Mouse (Mus musculus): ENCODE results near the gene Chd4. TPM values are rescaled to one million over a fixed set of nuclear protein-coding genes. Genes with fewer than 3 reads are reported as not detected.
A peak's percentile ranks its signal among the peaks of the same experiment; 100 is the strongest.

The Chd4 gene
- total and polyA plus RNA-seq, 3 experiments, result 93.0 to 232 (median 173) TPM

- no peak for TF ChIP-seq POLR2AphosphoS2 (IDR thresholded peaks at IDR 0.05; ENCODE audit: low read length)
- TF ChIP-seq ZKSCAN1 (IDR thresholded peaks at IDR 0.05; ENCODE audit: low read depth, low read length), result no peak
- TF ChIP-seq POLR2A (IDR thresholded peaks at IDR 0.05; ENCODE audit: control insufficient read depth in 1 of 2, insufficient read depth in 1 of 2, low read depth in 1 of 2, low read length in 2 of 2, poor library complexity in 1 of 2), result no peak
- TF ChIP-seq RAD21 (IDR thresholded peaks at IDR 0.05; ENCODE audit: low read depth, low read length), result no peak
These were observed 64.2 kb downstream of the Chd4 start (continued) for GRCm38 (mm10) chr6:125159773-125160557.

GRCm38 (mm10) chr6:125160558-125160853, 64.7 kb downstream of the Chd4 start:
- peaks cover 45% of the 10 kb centered on the region for H3K79me2 ChIP-seq (ENCODE audit: control insufficient read depth, insufficient read depth, low read length, poor library complexity)
- peaks cover 0 to 42% of the 10 kb centered on the region in 2 experiments; a peak in 3 of 4 replicates for H3K36me3 ChIP-seq (ENCODE audit: control insufficient read depth in 1 of 2, insufficient read depth in 2 of 2, low read length in 2 of 2)
- peak overlapping the region in 1 of 2 experiments; percentile 7; a peak in 1 of 4 replicates for H3K4me3 ChIP-seq (ENCODE audit: control insufficient read depth in 1 of 2, insufficient read depth in 1 of 2, low read depth in 2 of 2, low read length in 2 of 2)
- peak; percentile 18; the same call in 1 of the 2 replicates for TF ChIP-seq MXI1 (IDR thresholded peaks at IDR 0.05; ENCODE audit: low read depth, low read length)
- no peak for TF ChIP-seq MAX (IDR thresholded peaks at IDR 0.05; ENCODE audit: low read length)
- no peak for TF ChIP-seq GABPA (IDR thresholded peaks at IDR 0.05; ENCODE audit: low read depth, low read length)
- TF ChIP-seq NELFE (IDR thresholded peaks at IDR 0.05; ENCODE audit: low read depth, low read length), result peak; percentile 29; the same call in 1 of the 2 replicates
- no peak for TF ChIP-seq TCF12 (IDR thresholded peaks at IDR 0.05; ENCODE audit: low read depth, low read length)
- 0 out of 2 replicates have a peak, but pooled peaks have one; percentile 0 for TF ChIP-seq ETS1 (IDR thresholded peaks at IDR 0.05; ENCODE audit: low read depth, low read length)
- peak overlapping the region; percentile 51 for H3K9ac ChIP-seq (ENCODE audit: control insufficient read depth, low read depth, low read length, poor library complexity, severe bottlenecking)
- H3K9me3 ChIP-seq (replicated peaks; ENCODE audit: insufficient read depth, low read length), result no peaks in the 10 kb centered on the region
- no peak for DNase-seq (ENCODE audit: low read depth, low spot score)
- peak overlapping the region; percentile 87 for H3K27ac ChIP-seq (ENCODE audit: control insufficient read depth, low read depth, low read length)
- H3K4me1 ChIP-seq (ENCODE audit: control insufficient read depth in 1 of 2, insufficient read depth in 2 of 2, low read length in 2 of 2), result peaks cover 0 to 49% of the 10 kb centered on the region in 2 experiments
- H3K27me3 ChIP-seq (ENCODE audit: control insufficient read depth in 1 of 2, insufficient read depth in 2 of 2, low read length in 2 of 2), result no peaks in the 10 kb centered on the region

GRCm38 (mm10) chr6:125160854-125161760, 65.3 kb downstream of the Chd4 start:
- peak overlapping the region in 1 of 2 experiments; percentile 7; a peak in 1 of 4 replicates for H3K4me3 ChIP-seq (ENCODE audit: control insufficient read depth in 1 of 2, insufficient read depth in 1 of 2, low read depth in 2 of 2, low read length in 2 of 2)
- peak overlapping the region; percentile 87 for H3K27ac ChIP-seq (ENCODE audit: control insufficient read depth, low read depth, low read length)
- H3K4me1 ChIP-seq (ENCODE audit: control insufficient read depth in 1 of 2, insufficient read depth in 2 of 2, low read length in 2 of 2), result peaks cover 0 to 43% of the 10 kb centered on the region in 2 experiments; a peak in 3 of 4 replicates
- peak; percentile 92 for DNase-seq (ENCODE audit: low read depth, low spot score)
- H3K9me3 ChIP-seq (replicated peaks; ENCODE audit: insufficient read depth, low read length), result no peaks in the 10 kb centered on the region
- H3K79me2 ChIP-seq (ENCODE audit: control insufficient read depth, insufficient read depth, low read length, poor library complexity), result peaks cover 40% of the 10 kb centered on the region
- peak overlapping the region; percentile 51 for H3K9ac ChIP-seq (ENCODE audit: control insufficient read depth, low read depth, low read length, poor library complexity, severe bottlenecking)
- no peaks in the 10 kb centered on the region for H3K27me3 ChIP-seq (ENCODE audit: control insufficient read depth in 1 of 2, insufficient read depth in 2 of 2, low read length in 2 of 2)
- peaks cover 0 to 36% of the 10 kb centered on the region in 2 experiments; a peak in 3 of 4 replicates for H3K36me3 ChIP-seq (ENCODE audit: control insufficient read depth in 1 of 2, insufficient read depth in 2 of 2, low read length in 2 of 2)
- no peak for TF ChIP-seq USF2 (IDR thresholded peaks at IDR 0.05; ENCODE audit: borderline replicate concordance in 1 of 2, insufficient read depth in 1 of 2, low read depth in 1 of 2, low read length in 2 of 2)
- TF ChIP-seq MAZ (IDR thresholded peaks at IDR 0.05; ENCODE audit: low read depth, low read length), result no peak
- TF ChIP-seq MYC (IDR thresholded peaks at IDR 0.05; ENCODE audit: low read depth, low read length), result peak; percentile 46; the same call in 1 of the 2 replicates
- TF ChIP-seq POLR2A (IDR thresholded peaks at IDR 0.05; ENCODE audit: control insufficient read depth in 1 of 2, insufficient read depth in 1 of 2, low read depth in 1 of 2, low read length in 2 of 2, poor library complexity in 1 of 2), result peak in 1 of 2 experiments; percentile 81; a peak in 1 of 4 replicates
- TF ChIP-seq SIN3A (IDR thresholded peaks at IDR 0.05; ENCODE audit: low read length), result peak; percentile 90
- TF ChIP-seq ZKSCAN1 (IDR thresholded peaks at IDR 0.05; ENCODE audit: low read depth, low read length), result 0 out of 2 replicates have a peak, but pooled peaks have one; percentile 40
- peak; percentile 43; the same call in 1 of the 2 replicates for TF ChIP-seq NELFE (IDR thresholded peaks at IDR 0.05; ENCODE audit: low read depth, low read length)
- TF ChIP-seq ZC3H11A (IDR thresholded peaks at IDR 0.05; ENCODE audit: low read depth, low read length), result no peak
- peak; percentile 31; the same call in 1 of the 2 replicates for TF ChIP-seq POLR2AphosphoS5 (IDR thresholded peaks at IDR 0.05; ENCODE audit: borderline replicate concordance, low read depth, low read length)
- TF ChIP-seq ETS1 (IDR thresholded peaks at IDR 0.05; ENCODE audit: low read depth, low read length), result peak; percentile 91
- TF ChIP-seq MAX (IDR thresholded peaks at IDR 0.05; ENCODE audit: low read length), result no peak
- no peak; a peak in 1 of 6 replicates for TF ChIP-seq CTCF (IDR thresholded peaks at IDR 0.05 in 2 of 3, conservative IDR thresholded peaks at IDR 0.05 in 1 of 3; ENCODE audit: control insufficient read depth in 1 of 3, insufficient read depth in 1 of 3, low read depth in 2 of 3, low read length in 3 of 3, poor library complexity in 1 of 3, severe bottlenecking in 1 of 3)
- TF ChIP-seq GABPA (IDR thresholded peaks at IDR 0.05; ENCODE audit: low read depth, low read length), result no peak
- TF ChIP-seq ELF1 (IDR thresholded peaks at IDR 0.05; ENCODE audit: low read depth, low read length), result peak; percentile 58; the same call in 1 of the 2 replicates
- no peak for TF ChIP-seq MEF2A (IDR thresholded peaks at IDR 0.05; ENCODE audit: extremely low read depth, insufficient replicate concordance, low read depth, low read length, poor library complexity, severe bottlenecking)
- no peak for TF ChIP-seq TCF12 (IDR thresholded peaks at IDR 0.05; ENCODE audit: low read depth, low read length)
- 0 out of 2 replicates have a peak, but pooled peaks have one; percentile 31 for TF ChIP-seq MXI1 (IDR thresholded peaks at IDR 0.05; ENCODE audit: low read depth, low read length)
- TF ChIP-seq BHLHE40 (IDR thresholded peaks at IDR 0.05; ENCODE audit: borderline replicate concordance, low read depth, low read length), result peak; percentile 35; the same call in 1 of the 2 replicates
- 0 out of 2 replicates have a peak, but pooled peaks have one; percentile 46 for TF ChIP-seq HCFC1 (IDR thresholded peaks at IDR 0.05; ENCODE audit: low read depth, low read length)
- 0 out of 2 replicates have a peak, but pooled peaks have one; percentile 52 for TF ChIP-seq JUND (IDR thresholded peaks at IDR 0.05; ENCODE audit: low read depth, low read length)
